Mouse (Mus musculus) megakaryocyte, embryonic 14.5 days (primary cell): Measurements from ENCODE around the gene Tmem119.

Experiments used
- FLI1 ChIP-seq: IDR thresholded peaks from 2 replicates; pipeline ENCODE4 v1.6.1; 2012; ENCODE audit warnings: low read length, inconsistent platforms, mixed read lengths
- GATA1 ChIP-seq: IDR thresholded peaks from 3 replicates; pipeline ENCODE4 v1.6.1; 2012; ENCODE audit warnings: mixed read lengths, low read length, inconsistent platforms, borderline replicate concordance

- no peak for TF ChIP-seq GATA1
- TF ChIP-seq FLI1, result no peak
These were observed 24.0 kb downstream of the Tmem119 start for GRCm38 (mm10) chr5:113776128-113776895.
